Mouse (Mus musculus): ENCODE measurements around the gene Gpm6a.

GRCm38 (mm10) chr8:55048396-55048795 is 93.8 kb downstream of the Gpm6a start:
- TF ChIP-seq POLR2A (IDR thresholded peaks at IDR 0.05; ENCODE audit: low read depth, low read length) (no peak), CTCF (conservative IDR thresholded peaks at IDR 0.05; ENCODE audit: insufficient read depth, insufficient read length, low read depth, low read length) (no peak)
